Mouse (Mus musculus): ENCODE measurements around the gene Itga2b. TPM values are rescaled to one million over a fixed set of nuclear protein-coding genes. Genes with fewer than 3 reads are reported as not detected.
A peak's percentile ranks its signal among the peaks of the same experiment; 100 is the strongest.

Gene Itga2b
- total and polyA plus RNA-seq, 3 experiments: 27.3 to 72.3 (median 27.8) TPM

- ATAC-seq (ENCODE audit: extremely low read depth, insufficient number of reproducible peaks, low FRiP score, poor library complexity, severe bottlenecking) (no peak), DNase-seq (ENCODE audit: low spot score) (no peak)
- TF ChIP-seq GATA1 (IDR thresholded peaks at IDR 0.05; ENCODE audit: borderline replicate concordance, low read length) (no peak), GATA2 (IDR thresholded peaks at IDR 0.05; ENCODE audit: borderline replicate concordance, low read depth, low read length) (no peak), TAL1 (conservative IDR thresholded peaks at IDR 0.05; ENCODE audit: low read depth, low read length) (no peak), CTCF (IDR thresholded peaks at IDR 0.05; ENCODE audit: low read depth, low read length) (no peak), POLR2AphosphoS5 (IDR thresholded peaks at IDR 0.05; ENCODE audit: insufficient replicate concordance, low read depth, low read length) (no peak)
- Histone ChIP-seq H3K27me3 (ENCODE audit: insufficient read depth, low read length) (no peaks in the 10 kb centered on the region), H3K4me3 (ENCODE audit: low read depth, low read length) (no peak overlapping the region), H3K9me3 (replicated peaks) (no peaks in the 10 kb centered on the region), H3K4me1 (ENCODE audit: insufficient read depth, low read depth, low read length) (no peaks in the 10 kb centered on the region), H3K36me3 (replicated peaks) (peaks cover 83% of the 10 kb centered on the region)
Measured at GRCm38 (mm10) chr11:102480897-102481296, 11.0 kb upstream of the Itga2b start.

- Histone ChIP-seq H3K4me1 (ENCODE audit: insufficient read depth, low read depth, low read length) (no peaks in the 10 kb centered on the region), H3K36me3 (replicated peaks) (peaks cover 82% of the 10 kb centered on the region), H3K27me3 (ENCODE audit: insufficient read depth, low read length) (no peaks in the 10 kb centered on the region), H3K4me3 (ENCODE audit: low read depth, low read length) (no peak overlapping the region), H3K9me3 (replicated peaks) (no peaks in the 10 kb centered on the region)
- DNase-seq (ENCODE audit: low spot score) (no peak), ATAC-seq (ENCODE audit: extremely low read depth, insufficient number of reproducible peaks, low FRiP score, poor library complexity, severe bottlenecking) (no peak)
- TF ChIP-seq TAL1 (conservative IDR thresholded peaks at IDR 0.05; ENCODE audit: low read depth, low read length) (no peak), CTCF (IDR thresholded peaks at IDR 0.05; ENCODE audit: low read depth, low read length) (no peak), POLR2AphosphoS5 (IDR thresholded peaks at IDR 0.05; ENCODE audit: insufficient replicate concordance, low read depth, low read length) (no peak), GATA2 (IDR thresholded peaks at IDR 0.05; ENCODE audit: borderline replicate concordance, low read depth, low read length) (no peak), GATA1 (IDR thresholded peaks at IDR 0.05; ENCODE audit: borderline replicate concordance, low read length) (no peak)
Measured at GRCm38 (mm10) chr11:102480111-102480510, 10.2 kb upstream of the Itga2b start.

- H3K9me3 ChIP-seq (replicated peaks): no peaks in the 10 kb centered on the region
- DNase-seq (ENCODE audit: low spot score) (no peak), ATAC-seq (ENCODE audit: extremely low read depth, insufficient number of reproducible peaks, low FRiP score, poor library complexity, severe bottlenecking) (no peak)
- no peak overlapping the region for H3K4me3 ChIP-seq (ENCODE audit: low read depth, low read length)
- TF ChIP-seq CTCF (IDR thresholded peaks at IDR 0.05; ENCODE audit: low read depth, low read length) (no peak), TAL1 (conservative IDR thresholded peaks at IDR 0.05; ENCODE audit: low read depth, low read length) (no peak), GATA2 (IDR thresholded peaks at IDR 0.05; ENCODE audit: borderline replicate concordance, low read depth, low read length) (no peak), POLR2AphosphoS5 (IDR thresholded peaks at IDR 0.05; ENCODE audit: insufficient replicate concordance, low read depth, low read length) (no peak), GATA1 (IDR thresholded peaks at IDR 0.05; ENCODE audit: borderline replicate concordance, low read length) (no peak)
- H3K36me3 ChIP-seq (replicated peaks): peaks cover 81% of the 10 kb centered on the region
- H3K27me3 ChIP-seq (ENCODE audit: insufficient read depth, low read length): no peaks in the 10 kb centered on the region
- H3K4me1 ChIP-seq (ENCODE audit: insufficient read depth, low read depth, low read length): no peaks in the 10 kb centered on the region
Measured at GRCm38 (mm10) chr11:102479581-102479980, 9.7 kb upstream of the Itga2b start.

- ATAC-seq (ENCODE audit: extremely low read depth, insufficient number of reproducible peaks, low FRiP score, poor library complexity, severe bottlenecking): no peak
- TF ChIP-seq POLR2AphosphoS5 (IDR thresholded peaks at IDR 0.05; ENCODE audit: insufficient replicate concordance, low read depth, low read length) (no peak), TAL1 (conservative IDR thresholded peaks at IDR 0.05; ENCODE audit: low read depth, low read length) (no peak), CTCF (IDR thresholded peaks at IDR 0.05; ENCODE audit: low read depth, low read length) (no peak), GATA1 (IDR thresholded peaks at IDR 0.05; ENCODE audit: borderline replicate concordance, low read length) (no peak), GATA2 (IDR thresholded peaks at IDR 0.05; ENCODE audit: borderline replicate concordance, low read depth, low read length) (no peak)
- Histone ChIP-seq H3K4me3 (ENCODE audit: low read depth, low read length) (no peak overlapping the region), H3K27me3 (ENCODE audit: insufficient read depth, low read length) (no peaks in the 10 kb centered on the region), H3K9me3 (replicated peaks) (no peaks in the 10 kb centered on the region), H3K4me1 (ENCODE audit: insufficient read depth, low read depth, low read length) (no peaks in the 10 kb centered on the region), H3K36me3 (replicated peaks) (peaks cover 83% of the 10 kb centered on the region)
- no peak for DNase-seq (ENCODE audit: low spot score)
Measured at GRCm38 (mm10) chr11:102478671-102479070, 8.7 kb upstream of the Itga2b start.

- TF ChIP-seq POLR2AphosphoS5 (IDR thresholded peaks at IDR 0.05; ENCODE audit: insufficient replicate concordance, low read depth, low read length): no peak
- TF ChIP-seq TAL1 (conservative IDR thresholded peaks at IDR 0.05; ENCODE audit: low read depth, low read length): no peak
- TF ChIP-seq CTCF (IDR thresholded peaks at IDR 0.05; ENCODE audit: low read depth, low read length): no peak
- TF ChIP-seq GATA2 (IDR thresholded peaks at IDR 0.05; ENCODE audit: borderline replicate concordance, low read depth, low read length): no peak
- no peak for TF ChIP-seq GATA1 (IDR thresholded peaks at IDR 0.05; ENCODE audit: borderline replicate concordance, low read length)
- Histone ChIP-seq H3K9me3 (replicated peaks) (no peaks in the 10 kb centered on the region), H3K4me3 (ENCODE audit: low read depth, low read length) (no peak overlapping the region), H3K27me3 (ENCODE audit: insufficient read depth, low read length) (no peaks in the 10 kb centered on the region), H3K4me1 (ENCODE audit: insufficient read depth, low read depth, low read length) (peaks cover 10% of the 10 kb centered on the region), H3K36me3 (replicated peaks) (peaks cover 54% of the 10 kb centered on the region)
- DNase-seq (ENCODE audit: low spot score) (no peak), ATAC-seq (ENCODE audit: extremely low read depth, insufficient number of reproducible peaks, low FRiP score, poor library complexity, severe bottlenecking) (no peak)
Measured at GRCm38 (mm10) chr11:102475027-102475426, 5.1 kb upstream of the Itga2b start.

- H3K27me3 ChIP-seq (ENCODE audit: insufficient read depth, low read length): peaks cover 15% of the 10 kb centered on the region
- H3K4me1 ChIP-seq (ENCODE audit: insufficient read depth, low read depth, low read length): peaks cover 56% of the 10 kb centered on the region
- H3K36me3 ChIP-seq (replicated peaks): peaks cover 17% of the 10 kb centered on the region
- H3K9me3 ChIP-seq (replicated peaks): no peaks in the 10 kb centered on the region
- peak overlapping the region; percentile 70 for H3K4me3 ChIP-seq (ENCODE audit: low read depth, low read length)
- ATAC-seq (ENCODE audit: extremely low read depth, insufficient number of reproducible peaks, low FRiP score, poor library complexity, severe bottlenecking): peak; percentile 69
- DNase-seq (ENCODE audit: low spot score): peak; percentile 94
- TF ChIP-seq GATA1 (IDR thresholded peaks at IDR 0.05; ENCODE audit: borderline replicate concordance, low read length) (no peak), CTCF (IDR thresholded peaks at IDR 0.05; ENCODE audit: low read depth, low read length) (no peak), GATA2 (IDR thresholded peaks at IDR 0.05; ENCODE audit: borderline replicate concordance, low read depth, low read length) (no peak), POLR2AphosphoS5 (IDR thresholded peaks at IDR 0.05; ENCODE audit: insufficient replicate concordance, low read depth, low read length) (no peak), TAL1 (conservative IDR thresholded peaks at IDR 0.05; ENCODE audit: low read depth, low read length) (no peak)
Measured at GRCm38 (mm10) chr11:102467041-102467631, 2.8 kb downstream of the Itga2b start.
